Mouse (Mus musculus) stomach, embryonic 14.5 days (tissue): ENCODE measurements at regions not wholly inside any gene's neighbourhood (a gene's known extent, or its start where the extent isn't known, plus 50 kb on each side); places are given as distances from the start of the nearest gene placed in this dataset.

Source experiments
- ATAC-seq: fragments of 200-750 bp; cut with Nextera tagmentation; 2 replicates; pipeline ENCODE4 v1.8.0; 2017; ENCODE audit warnings: low read depth, moderate TSS enrichment; ENCODE audit not compliant: insufficient number of reproducible peaks, insufficient read depth, low FRiP score
- H3K27ac ChIP-seq: fragments of 300-500 bp; sonication (generic); 2 replicates; pipeline ENCODE4 v1.5.1; 2014; ENCODE audit warnings: mild to moderate bottlenecking, low read length, moderate library complexity, mixed read lengths
- H3K27me3 ChIP-seq: fragments of 300-500 bp; sonication (generic); 2 replicates; pipeline ENCODE4 v1.6.1; 2014; ENCODE audit warnings: low read length, control low read depth, mixed read lengths; ENCODE audit not compliant: control insufficient read depth, insufficient read depth
- H3K36me3 ChIP-seq: fragments of 300-500 bp; sonication (generic); 2 replicates; pipeline ENCODE4 v1.6.1; 2014; ENCODE audit warnings: mild to moderate bottlenecking, control low read depth, low read length, moderate library complexity, mixed read lengths; ENCODE audit not compliant: control insufficient read depth, insufficient read depth
- H3K4me1 ChIP-seq: fragments of 300-500 bp; sonication (generic); 2 replicates; pipeline ENCODE4 v1.6.1; 2014; ENCODE audit warnings: low read length, control low read depth, mixed read lengths; ENCODE audit not compliant: control insufficient read depth, insufficient read depth
- H3K4me2 ChIP-seq: fragments of 300-500 bp; sonication (generic); replicated peaks from 2 replicates; pipeline ENCODE4 v1.6.1; 2014; ENCODE audit warnings: low read depth, low read length, control low read depth
- H3K4me3 ChIP-seq: fragments of 300-500 bp; sonication (generic); 2 replicates; pipeline ENCODE4 v1.5.1; 2014; ENCODE audit warnings: low read depth, low read length, control low read depth
- H3K9ac ChIP-seq: fragments of 300-500 bp; sonication (generic); replicated peaks from 2 replicates; pipeline ENCODE4 v1.6.1; 2014; ENCODE audit warnings: low read depth, mild to moderate bottlenecking, control low read depth, low read length, moderate library complexity, mixed read lengths
- H3K9me3 ChIP-seq: fragments of 300-500 bp; sonication (generic); 2 replicates; pipeline ENCODE4 v1.6.1; 2016; ENCODE audit warnings: low read depth, low read length, control low read depth; ENCODE audit not compliant: control insufficient read depth
- WGBS: fragments of 180-500 bp; shearing (Covaris S2); extraction: QIAGEN DNeasy Blood & Tissue Kit; methylation state at CpG from one replicate; pipeline ENCODE4 v1.1.7; 2014; 5-methylcytosine and 5-hydroxymethylcytosine counted together

DNA sequence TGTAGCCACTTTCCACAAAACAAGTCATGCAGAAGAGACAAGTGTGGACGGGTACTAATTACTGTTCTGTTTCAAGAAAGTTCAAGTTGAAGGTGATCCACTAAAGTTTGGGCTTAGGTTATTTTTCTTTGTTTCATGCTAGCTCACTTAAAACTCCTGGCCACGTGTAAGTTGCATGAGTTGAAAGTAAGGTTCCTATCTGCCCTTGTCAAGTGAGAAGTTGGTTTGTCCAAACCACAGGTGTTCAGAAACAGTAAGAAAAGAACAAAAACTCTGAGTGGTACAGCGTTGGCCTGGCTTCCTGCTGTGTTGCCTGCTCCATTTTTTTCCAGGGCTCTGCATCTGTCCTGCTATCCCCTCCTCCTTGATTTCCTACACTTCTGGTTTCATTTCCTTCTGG is 168.5 kb downstream of the Bcl11a start:
- no peaks in the 10 kb centered on the region for H3K36me3 ChIP-seq
- no peak overlapping the region for H3K4me3 ChIP-seq
- ATAC-seq = no peak
- H3K9me3 ChIP-seq = no peaks in the 10 kb centered on the region
- H3K27ac ChIP-seq = no peak overlapping the region
- no peak overlapping the region for H3K9ac ChIP-seq
- 80% methylated on average over 3 of the region's 3 CpGs for WGBS
- H3K4me2 ChIP-seq = no peak overlapping the region
- H3K4me1 ChIP-seq = no peaks in the 10 kb centered on the region
- no peaks in the 10 kb centered on the region for H3K27me3 ChIP-seq

GRCm38 (mm10) chr11:24247285-24247684 is 169.4 kb downstream of the Bcl11a start:
- Histone ChIP-seq H3K9ac (no peak overlapping the region), H3K9me3 (no peaks in the 10 kb centered on the region), H3K4me3 (no peak overlapping the region), H3K4me1 (no peaks in the 10 kb centered on the region), H3K36me3 (no peaks in the 10 kb centered on the region), H3K27ac (no peak overlapping the region), H3K4me2 (no peak overlapping the region), H3K27me3 (no peaks in the 10 kb centered on the region)
- 92% methylated on average over 4 of the region's 4 CpGs for WGBS
- ATAC-seq = no peak

- no peak overlapping the region for H3K9ac ChIP-seq
- H3K4me2 ChIP-seq = no peak overlapping the region
- no peak for ATAC-seq
- no peaks in the 10 kb centered on the region for H3K36me3 ChIP-seq
- no peaks in the 10 kb centered on the region for H3K27me3 ChIP-seq
- H3K27ac ChIP-seq = no peak overlapping the region
- no peaks in the 10 kb centered on the region for H3K4me1 ChIP-seq
- no peaks in the 10 kb centered on the region for H3K9me3 ChIP-seq
- no peak overlapping the region for H3K4me3 ChIP-seq
- WGBS = 66% methylated on average over 5 of the region's 5 CpGs
These were observed 173.7 kb downstream of the Bcl11a start for GRCm38 (mm10) chr11:24251516-24251915.

GRCm38 (mm10) chr11:24255201-24256060 is 177.6 kb downstream of the Bcl11a start:
- H3K36me3 ChIP-seq = no peaks in the 10 kb centered on the region
- no peak overlapping the region for H3K27ac ChIP-seq
- no peak overlapping the region for H3K4me3 ChIP-seq
- H3K4me2 ChIP-seq = no peak overlapping the region
- no peak for ATAC-seq
- WGBS = 87% methylated on average over 22 of the region's 22 CpGs
- no peaks in the 10 kb centered on the region for H3K4me1 ChIP-seq
- H3K9ac ChIP-seq = no peak overlapping the region
- H3K9me3 ChIP-seq = no peaks in the 10 kb centered on the region
- H3K27me3 ChIP-seq = no peaks in the 10 kb centered on the region

DNA sequence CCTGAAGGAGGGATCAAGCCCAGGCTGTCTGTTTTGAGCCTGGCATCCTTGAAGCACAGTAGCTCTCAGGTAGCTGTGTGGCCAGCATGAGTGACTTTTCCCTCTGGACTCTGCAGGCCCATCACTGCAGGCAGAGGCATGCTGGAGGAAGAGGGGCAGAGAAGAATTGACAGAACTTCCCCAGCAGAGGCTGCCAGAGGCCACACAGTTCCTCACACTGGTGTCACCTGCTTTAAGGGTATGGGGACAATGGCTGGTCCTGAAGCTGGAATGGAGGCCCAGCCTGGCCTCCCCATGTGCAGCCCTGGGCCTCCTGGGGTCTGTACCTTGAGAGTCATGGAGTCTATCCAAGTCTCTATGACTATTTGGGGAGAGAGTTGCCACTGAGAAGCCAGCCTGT is 179.9 kb downstream of the Bcl11a start:
- no peak for ATAC-seq
- no peak overlapping the region for H3K4me2 ChIP-seq
- H3K9me3 ChIP-seq = no peaks in the 10 kb centered on the region
- no peak overlapping the region for H3K9ac ChIP-seq
- no peaks in the 10 kb centered on the region for H3K36me3 ChIP-seq
- no peak overlapping the region for H3K4me3 ChIP-seq
- H3K27ac ChIP-seq = no peak overlapping the region
- no peaks in the 10 kb centered on the region for H3K4me1 ChIP-seq
- H3K27me3 ChIP-seq = no peaks in the 10 kb centered on the region

GRCm38 (mm10) chr11:24258340-24258739 is 180.5 kb downstream of the Bcl11a start:
- Histone ChIP-seq H3K27me3 (no peaks in the 10 kb centered on the region), H3K27ac (no peak overlapping the region), H3K4me2 (no peak overlapping the region), H3K9me3 (no peaks in the 10 kb centered on the region), H3K4me3 (no peak overlapping the region), H3K36me3 (no peaks in the 10 kb centered on the region), H3K9ac (no peak overlapping the region), H3K4me1 (no peaks in the 10 kb centered on the region)
- 90% methylated on average over 6 of the region's 6 CpGs for WGBS
- no peak for ATAC-seq

GRCm38 (mm10) chr11:24259668-24260067 is 181.8 kb downstream of the Bcl11a start:
- ATAC-seq = no peak
- H3K9ac ChIP-seq = no peak overlapping the region
- H3K9me3 ChIP-seq = no peaks in the 10 kb centered on the region
- no peaks in the 10 kb centered on the region for H3K4me1 ChIP-seq
- no peak overlapping the region for H3K4me2 ChIP-seq
- H3K4me3 ChIP-seq = no peak overlapping the region
- H3K27me3 ChIP-seq = no peaks in the 10 kb centered on the region
- WGBS = 64% methylated on average over 2 of the region's 2 CpGs
- no peak overlapping the region for H3K27ac ChIP-seq
- no peaks in the 10 kb centered on the region for H3K36me3 ChIP-seq

- no peaks in the 10 kb centered on the region for H3K36me3 ChIP-seq
- H3K9me3 ChIP-seq = no peaks in the 10 kb centered on the region
- WGBS = 65% methylated on average over 2 of the region's 2 CpGs
- H3K27ac ChIP-seq = no peak overlapping the region
- H3K9ac ChIP-seq = no peak overlapping the region
- no peak overlapping the region for H3K4me2 ChIP-seq
- no peak for ATAC-seq
- H3K4me1 ChIP-seq = no peaks in the 10 kb centered on the region
- no peak overlapping the region for H3K4me3 ChIP-seq
- no peaks in the 10 kb centered on the region for H3K27me3 ChIP-seq
These were observed 191.2 kb downstream of the Bcl11a start for GRCm38 (mm10) chr11:24269046-24269445.

DNA sequence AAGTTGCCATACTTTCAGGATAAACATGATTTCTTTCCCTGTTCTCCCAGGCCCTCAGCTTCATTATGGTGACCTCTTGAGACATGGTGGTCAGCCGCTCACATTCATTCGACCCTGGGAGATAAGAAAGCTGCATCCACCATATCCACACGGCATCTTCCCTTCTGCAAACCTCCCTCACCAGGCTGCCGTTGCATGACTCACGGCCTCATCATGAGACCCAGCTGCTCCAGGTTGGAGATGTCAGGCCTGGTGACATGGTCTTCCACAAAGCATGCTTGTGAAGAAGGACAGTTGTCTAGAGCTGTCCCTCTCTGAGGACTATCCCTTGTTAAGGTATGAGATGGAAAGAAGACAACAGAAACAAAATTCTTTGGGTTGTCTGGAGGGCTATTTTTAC is 203.8 kb downstream of the Bcl11a start:
- WGBS = 63% methylated on average over 5 of the region's 5 CpGs
- Histone ChIP-seq H3K4me3 (no peak overlapping the region), H3K4me2 (no peak overlapping the region), H3K9ac (no peak overlapping the region), H3K4me1 (peaks cover 2% of the 10 kb centered on the region; the same call in 1 of the 2 replicates), H3K27ac (no peak overlapping the region), H3K27me3 (no peaks in the 10 kb centered on the region), H3K9me3 (no peaks in the 10 kb centered on the region), H3K36me3 (no peaks in the 10 kb centered on the region)
- no peak for ATAC-seq
